Mouse (Mus musculus): ENCODE results near the gene Ano5. TPM values are rescaled to one million over a fixed set of nuclear protein-coding genes. Genes with fewer than 3 reads are reported as not detected.

Gene Ano5
- total RNA-seq (2014; rRNA removed) (0.09 TPM in 1 of 2 replicates, not detected in the other), polyA plus RNA-seq (2012; rRNA removed) (not detected in 2 replicates)

DNA sequence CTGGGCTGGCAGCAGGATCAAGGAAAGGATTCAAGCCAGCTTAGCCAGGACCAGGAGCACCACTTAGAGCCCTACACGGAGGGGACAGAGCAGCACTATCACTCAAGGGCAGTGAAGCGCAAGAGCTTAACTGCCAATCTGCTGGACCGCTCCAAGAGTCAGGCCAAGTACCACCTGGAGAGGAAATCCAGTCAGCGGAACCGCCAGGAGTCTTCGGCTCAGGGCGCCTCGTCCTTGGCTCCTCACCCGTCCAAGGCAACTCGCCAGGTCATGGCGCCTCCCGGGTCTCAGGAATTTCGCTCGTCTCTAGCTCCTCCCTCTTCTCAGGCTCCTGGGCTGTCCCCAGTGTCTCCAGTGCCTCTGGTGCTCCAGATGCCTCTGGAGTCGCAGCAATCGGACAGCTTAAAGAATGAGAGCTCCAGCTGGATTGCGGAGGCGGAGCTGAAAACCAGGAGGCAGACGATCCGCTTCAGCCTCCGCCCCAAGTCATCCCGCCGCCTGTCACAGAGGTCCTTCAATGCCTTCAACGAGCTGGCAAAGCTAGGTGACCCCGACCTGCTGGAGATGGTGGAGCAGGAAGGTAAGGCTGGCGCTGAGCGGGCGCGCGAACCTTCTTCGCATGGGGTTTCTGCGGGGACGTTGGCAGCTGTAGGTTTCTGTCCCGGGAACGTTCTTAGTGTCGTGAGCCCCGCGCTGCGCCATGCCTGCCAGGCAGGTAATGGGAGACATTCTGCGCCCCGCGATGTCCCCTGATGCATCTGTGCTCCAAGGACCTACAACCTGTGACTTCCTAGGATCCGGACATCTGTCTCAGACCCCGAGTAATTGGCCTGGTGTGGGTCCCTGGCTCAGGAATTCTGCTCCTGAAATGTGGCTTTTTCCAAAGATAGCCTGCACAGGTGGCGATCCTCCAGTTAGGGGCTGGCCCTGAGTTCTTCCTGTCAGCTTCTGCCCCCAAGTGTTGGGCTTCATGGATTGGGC lies at the start of gene Ano5:
Gene Ano5, plus strand, starts transcription at position 359 of the 981 bp plus-strand sequence.
- TF ChIP-seq CTCF (IDR thresholded peaks at IDR 0.05; ENCODE audit: low read depth, low read length) (no peak), POLR2A (IDR thresholded peaks at IDR 0.05; ENCODE audit: extremely low read depth, insufficient read depth, low read length) (no peak)
- Histone ChIP-seq H3K27ac (replicated peaks; ENCODE audit: insufficient read depth, low read depth, low read length) (no peak within 1 kb of the TSS), H3K27me3 (ENCODE audit: control insufficient read depth, insufficient read depth, low read length) (no peaks in the 10 kb centered on the region), H3K4me3 (ENCODE audit: insufficient read depth, low read depth, low read length) (0 out of 2 replicates have a peak within 1 kb of the TSS, but pooled peaks have one; percentile 13), H3K9ac (ENCODE audit: low read depth, low read length) (no peak within 1 kb of the TSS), H3K79me2 (ENCODE audit: control insufficient read depth, insufficient read depth, low read length) (no peaks in the 10 kb centered on the region), H3K4me1 (ENCODE audit: control insufficient read depth, insufficient read depth, low read length) (no peaks in the 10 kb centered on the region), H3K36me3 (ENCODE audit: control insufficient read depth, insufficient read depth, low read length) (no peaks in the 10 kb centered on the region)
- DNase-seq (ENCODE audit: extremely low read depth, low read depth, low spot score): no peak
- WGBS: 3% methylated on average over 45 of the region's 45 CpGs

DNA sequence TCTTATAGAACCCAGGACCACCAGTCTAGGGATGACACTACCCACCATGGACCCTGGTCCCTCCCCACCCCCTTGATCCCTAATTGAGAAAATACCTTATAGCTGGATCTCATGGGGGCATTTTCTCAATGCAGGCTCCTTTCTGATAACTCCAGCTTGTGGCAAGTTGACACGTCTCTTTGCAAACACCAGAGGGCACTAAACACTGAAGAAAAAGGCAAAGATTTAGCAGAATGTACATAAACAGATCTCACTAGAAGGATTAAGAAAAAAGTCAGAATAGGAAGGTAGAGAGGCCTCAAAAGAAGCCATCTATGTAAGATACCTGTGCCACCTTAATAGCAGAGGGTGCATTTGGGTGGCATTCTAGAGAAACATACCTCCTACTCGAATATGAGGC lies 11.4 kb upstream of the Ano5 start:
- 22% methylated on average over 2 of the region's 2 CpGs for WGBS
- Histone ChIP-seq H3K79me2 (ENCODE audit: control insufficient read depth, insufficient read depth, low read length) (no peaks in the 10 kb centered on the region), H3K27ac (replicated peaks; ENCODE audit: insufficient read depth, low read depth, low read length) (no peak overlapping the region), H3K36me3 (ENCODE audit: control insufficient read depth, insufficient read depth, low read length) (no peaks in the 10 kb centered on the region), H3K9ac (ENCODE audit: low read depth, low read length) (no peak overlapping the region), H3K4me3 (ENCODE audit: insufficient read depth, low read depth, low read length) (no peak overlapping the region), H3K4me1 (ENCODE audit: control insufficient read depth, insufficient read depth, low read length) (no peaks in the 10 kb centered on the region), H3K27me3 (ENCODE audit: control insufficient read depth, insufficient read depth, low read length) (no peaks in the 10 kb centered on the region)
- TF ChIP-seq CTCF (IDR thresholded peaks at IDR 0.05; ENCODE audit: low read depth, low read length) (no peak), POLR2A (IDR thresholded peaks at IDR 0.05; ENCODE audit: extremely low read depth, insufficient read depth, low read length) (no peak)
- DNase-seq (ENCODE audit: extremely low read depth, low read depth, low spot score): no peak

DNA sequence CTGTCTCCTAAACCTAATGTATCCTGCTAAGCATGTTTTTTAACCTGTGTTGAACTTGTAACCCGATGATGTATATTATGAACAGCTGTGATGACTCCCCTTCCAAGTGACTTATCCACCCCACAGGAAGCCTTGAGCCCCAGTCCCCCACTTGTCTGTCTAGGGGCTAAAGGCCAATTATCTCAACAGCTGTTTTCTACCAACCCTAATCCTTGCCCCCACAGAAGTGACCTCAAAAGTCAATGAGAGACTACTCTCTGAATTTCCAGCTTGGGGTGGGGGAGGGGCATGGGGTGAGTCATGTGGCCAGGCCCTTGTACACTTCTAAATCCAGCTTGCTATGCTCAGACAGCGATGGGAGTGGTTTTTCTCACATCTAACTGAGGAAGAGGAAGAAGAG lies 6.9 kb upstream of the Ano5 start:
- Histone ChIP-seq H3K27ac (replicated peaks; ENCODE audit: insufficient read depth, low read depth, low read length) (no peak overlapping the region), H3K79me2 (ENCODE audit: control insufficient read depth, insufficient read depth, low read length) (no peaks in the 10 kb centered on the region), H3K4me3 (ENCODE audit: insufficient read depth, low read depth, low read length) (no peak overlapping the region), H3K4me1 (ENCODE audit: control insufficient read depth, insufficient read depth, low read length) (no peaks in the 10 kb centered on the region), H3K9ac (ENCODE audit: low read depth, low read length) (no peak overlapping the region), H3K36me3 (ENCODE audit: control insufficient read depth, insufficient read depth, low read length) (no peaks in the 10 kb centered on the region), H3K27me3 (ENCODE audit: control insufficient read depth, insufficient read depth, low read length) (no peaks in the 10 kb centered on the region)
- no peak for TF ChIP-seq CTCF (IDR thresholded peaks at IDR 0.05; ENCODE audit: low read depth, low read length)
- TF ChIP-seq POLR2A (IDR thresholded peaks at IDR 0.05; ENCODE audit: extremely low read depth, insufficient read depth, low read length): no peak
- DNase-seq (ENCODE audit: extremely low read depth, low read depth, low spot score): no peak
- WGBS: 58% methylated on average over 2 of the region's 2 CpGs

DNA sequence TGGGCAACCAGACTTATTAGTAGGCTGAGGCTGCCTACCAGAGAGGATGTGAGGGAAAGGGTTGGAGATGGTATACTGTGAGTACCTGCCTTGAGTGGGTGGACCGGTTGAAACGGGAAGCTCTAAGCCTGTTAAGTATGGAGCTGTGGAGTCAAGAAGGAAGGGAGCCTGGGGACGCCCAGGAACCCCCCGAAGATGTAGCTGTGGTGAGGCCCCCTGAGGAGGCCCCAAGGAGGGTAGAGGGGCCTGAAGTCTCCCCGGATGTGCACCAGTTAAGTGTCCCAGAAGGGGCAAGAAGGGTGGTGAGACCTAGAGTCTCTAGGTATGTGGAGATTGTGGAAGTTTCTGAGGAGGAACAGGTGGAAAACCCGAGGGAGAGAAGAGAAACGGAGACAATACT lies 682 bp upstream of the Ano5 start:
- Histone ChIP-seq H3K9ac (ENCODE audit: low read depth, low read length) (no peak overlapping the region), H3K27ac (replicated peaks; ENCODE audit: insufficient read depth, low read depth, low read length) (no peak overlapping the region), H3K27me3 (ENCODE audit: control insufficient read depth, insufficient read depth, low read length) (no peaks in the 10 kb centered on the region), H3K79me2 (ENCODE audit: control insufficient read depth, insufficient read depth, low read length) (no peaks in the 10 kb centered on the region), H3K36me3 (ENCODE audit: control insufficient read depth, insufficient read depth, low read length) (no peaks in the 10 kb centered on the region), H3K4me1 (ENCODE audit: control insufficient read depth, insufficient read depth, low read length) (no peaks in the 10 kb centered on the region), H3K4me3 (ENCODE audit: insufficient read depth, low read depth, low read length) (no peak overlapping the region)
- 63% methylated on average over 7 of the region's 7 CpGs for WGBS
- TF ChIP-seq POLR2A (IDR thresholded peaks at IDR 0.05; ENCODE audit: extremely low read depth, insufficient read depth, low read length): no peak
- no peak for TF ChIP-seq CTCF (IDR thresholded peaks at IDR 0.05; ENCODE audit: low read depth, low read length)
- no peak for DNase-seq (ENCODE audit: extremely low read depth, low read depth, low spot score)

DNA sequence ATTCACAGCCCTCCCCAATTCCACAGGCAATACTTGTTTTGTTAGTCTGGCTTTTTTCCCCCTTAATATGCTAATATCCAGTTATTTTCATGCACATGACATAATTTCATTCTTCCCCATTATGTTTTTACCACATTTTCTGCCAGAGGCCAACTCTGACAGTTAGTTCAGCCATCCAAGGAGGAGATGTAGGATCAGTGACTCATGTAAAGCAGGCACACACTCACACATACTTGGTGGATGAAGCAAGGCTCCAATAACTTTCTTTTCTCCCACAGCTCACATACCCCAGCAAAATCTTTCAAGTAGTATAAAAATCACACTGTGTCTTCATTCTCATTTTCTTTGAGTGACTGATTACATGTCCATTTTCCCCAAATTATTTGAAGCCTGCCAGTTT lies 28.5 kb downstream of the Ano5 start:
- H3K4me1 ChIP-seq (ENCODE audit: control insufficient read depth, insufficient read depth, low read length): no peaks in the 10 kb centered on the region
- no peak for TF ChIP-seq CTCF (IDR thresholded peaks at IDR 0.05; ENCODE audit: low read depth, low read length)
- no peak for TF ChIP-seq POLR2A (IDR thresholded peaks at IDR 0.05; ENCODE audit: extremely low read depth, insufficient read depth, low read length)
- H3K36me3 ChIP-seq (ENCODE audit: control insufficient read depth, insufficient read depth, low read length): no peaks in the 10 kb centered on the region
- H3K9ac ChIP-seq (ENCODE audit: low read depth, low read length): no peak overlapping the region
- no peak for DNase-seq (ENCODE audit: extremely low read depth, low read depth, low spot score)
- H3K79me2 ChIP-seq (ENCODE audit: control insufficient read depth, insufficient read depth, low read length): no peaks in the 10 kb centered on the region
- no peaks in the 10 kb centered on the region for H3K27me3 ChIP-seq (ENCODE audit: control insufficient read depth, insufficient read depth, low read length)
- no peak overlapping the region for H3K27ac ChIP-seq (replicated peaks; ENCODE audit: insufficient read depth, low read depth, low read length)
- H3K4me3 ChIP-seq (ENCODE audit: insufficient read depth, low read depth, low read length): no peak overlapping the region

DNA sequence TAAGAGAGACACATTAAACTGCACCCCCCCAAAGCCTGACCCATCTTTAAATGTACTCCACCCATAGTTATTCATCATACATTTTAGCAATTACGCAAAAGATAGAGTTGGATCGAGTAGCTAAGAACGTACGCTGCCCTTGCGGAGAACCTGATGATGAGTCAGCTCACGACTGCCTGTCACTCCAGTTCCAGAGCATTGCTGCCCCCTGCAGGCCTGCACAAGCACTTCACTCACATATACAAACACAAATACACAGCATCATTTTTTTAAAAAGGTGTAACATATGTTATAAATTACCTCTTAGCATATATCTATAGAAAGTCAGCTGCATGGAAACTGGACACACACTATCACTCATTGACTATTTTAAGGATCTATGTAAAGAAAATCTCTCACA lies 29.9 kb downstream of the Ano5 start:
- Histone ChIP-seq H3K4me1 (ENCODE audit: control insufficient read depth, insufficient read depth, low read length) (no peaks in the 10 kb centered on the region), H3K27me3 (ENCODE audit: control insufficient read depth, insufficient read depth, low read length) (no peaks in the 10 kb centered on the region), H3K27ac (replicated peaks; ENCODE audit: insufficient read depth, low read depth, low read length) (no peak overlapping the region), H3K9ac (ENCODE audit: low read depth, low read length) (no peak overlapping the region), H3K4me3 (ENCODE audit: insufficient read depth, low read depth, low read length) (no peak overlapping the region), H3K79me2 (ENCODE audit: control insufficient read depth, insufficient read depth, low read length) (no peaks in the 10 kb centered on the region), H3K36me3 (ENCODE audit: control insufficient read depth, insufficient read depth, low read length) (no peaks in the 10 kb centered on the region)
- WGBS: 63% methylated on average over 6 of the region's 6 CpGs
- no peak for DNase-seq (ENCODE audit: extremely low read depth, low read depth, low spot score)
- TF ChIP-seq POLR2A (IDR thresholded peaks at IDR 0.05; ENCODE audit: extremely low read depth, insufficient read depth, low read length): no peak
- peak; percentile 42; the same call in 1 of the 2 replicates for TF ChIP-seq CTCF (IDR thresholded peaks at IDR 0.05; ENCODE audit: low read depth, low read length)
